Mouse (Mus musculus) frontal cortex, adult 2 months (tissue): ENCODE results near the gene Khnyn. TPM values are rescaled to one million over a fixed set of nuclear protein-coding genes. Genes with fewer than 3 reads are reported as not detected.

Experiments used
- DNase-seq, 2 experiments: peaks; one replicate each; pipeline ENCODE4 v3.0.0; 2022; ENCODE audit warnings: low spot score in 1 of 2; ENCODE audit errors: extremely low spot score in 1 of 2
- polyA plus RNA-seq: library from polyadenylated mRNA; depleted of rRNA; stranded (reverse); fragments of >200 nt; gene quantifications from 2 replicates; pipeline ENCODE4 v1.2.3, GENCODE M21; 2012; rRNA removed

Gene Khnyn
- 10.3 and 12.2 TPM in 2 replicates for polyA plus RNA-seq

GRCm38 (mm10) chr14:55884713-55885113 is at the start of gene Khnyn:
Khnyn (plus strand) TSS chr14:55884947.
- peak; percentile 61 to 78 for DNase-seq

- DNase-seq: no peak
Observed at GRCm38 (mm10) chr14:55838312-55838711, 46.4 kb upstream of the Khnyn start.

- DNase-seq: no peak
Observed at GRCm38 (mm10) chr14:55838740-55839139, 46.0 kb upstream of the Khnyn start.

DNA sequence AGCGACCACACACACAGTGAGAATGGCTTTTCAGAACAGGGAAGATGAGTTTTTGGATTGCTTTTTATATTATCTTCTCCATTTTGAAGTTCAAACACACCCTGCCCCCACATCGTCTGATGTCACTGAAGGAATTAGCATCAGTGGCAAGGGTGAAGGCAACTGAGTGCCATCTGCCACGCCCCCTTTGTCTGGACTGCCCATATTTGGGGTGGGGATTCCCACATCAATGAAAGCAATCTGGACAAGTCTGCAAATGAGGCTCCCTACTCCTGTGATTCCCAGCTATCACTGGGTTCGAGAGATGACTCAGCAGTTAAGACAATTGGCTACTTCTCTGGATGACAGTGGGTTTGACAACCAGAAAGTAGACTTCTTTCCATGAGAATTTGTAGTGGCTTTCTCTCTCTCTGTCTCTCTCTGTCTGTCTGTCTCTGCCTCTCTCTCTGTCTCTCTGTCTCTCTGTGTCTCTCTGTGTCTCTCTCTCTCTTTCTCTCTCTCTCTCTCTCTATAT is 43.8 kb upstream of the Khnyn start:
- DNase-seq: no peak

DNA sequence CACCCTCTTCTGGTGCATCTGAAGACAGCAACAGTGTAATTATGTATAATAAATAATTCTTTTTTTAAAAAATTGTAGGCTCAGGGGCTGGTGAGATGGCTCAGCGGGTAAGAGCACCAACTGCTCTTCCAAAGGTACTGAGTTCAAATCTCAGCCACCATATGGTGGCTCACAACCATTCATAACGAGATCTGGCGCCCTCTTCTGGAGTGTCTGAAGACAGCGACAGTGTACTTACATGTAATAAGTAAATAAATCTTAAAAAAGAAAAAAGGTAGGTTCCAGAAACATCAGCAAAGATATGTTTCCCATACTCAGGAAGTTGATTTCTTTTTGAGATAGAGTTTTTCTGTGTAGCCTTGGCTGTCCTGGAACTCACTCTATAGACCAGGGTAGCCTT is 42.0 kb upstream of the Khnyn start:
- DNase-seq: no peak

GRCm38 (mm10) chr14:55845506-55846294 is 39.0 kb upstream of the Khnyn start:
- DNase-seq: no peak

- DNase-seq: no peak
Observed at GRCm38 (mm10) chr14:55850885-55851284, 33.9 kb upstream of the Khnyn start.

DNA sequence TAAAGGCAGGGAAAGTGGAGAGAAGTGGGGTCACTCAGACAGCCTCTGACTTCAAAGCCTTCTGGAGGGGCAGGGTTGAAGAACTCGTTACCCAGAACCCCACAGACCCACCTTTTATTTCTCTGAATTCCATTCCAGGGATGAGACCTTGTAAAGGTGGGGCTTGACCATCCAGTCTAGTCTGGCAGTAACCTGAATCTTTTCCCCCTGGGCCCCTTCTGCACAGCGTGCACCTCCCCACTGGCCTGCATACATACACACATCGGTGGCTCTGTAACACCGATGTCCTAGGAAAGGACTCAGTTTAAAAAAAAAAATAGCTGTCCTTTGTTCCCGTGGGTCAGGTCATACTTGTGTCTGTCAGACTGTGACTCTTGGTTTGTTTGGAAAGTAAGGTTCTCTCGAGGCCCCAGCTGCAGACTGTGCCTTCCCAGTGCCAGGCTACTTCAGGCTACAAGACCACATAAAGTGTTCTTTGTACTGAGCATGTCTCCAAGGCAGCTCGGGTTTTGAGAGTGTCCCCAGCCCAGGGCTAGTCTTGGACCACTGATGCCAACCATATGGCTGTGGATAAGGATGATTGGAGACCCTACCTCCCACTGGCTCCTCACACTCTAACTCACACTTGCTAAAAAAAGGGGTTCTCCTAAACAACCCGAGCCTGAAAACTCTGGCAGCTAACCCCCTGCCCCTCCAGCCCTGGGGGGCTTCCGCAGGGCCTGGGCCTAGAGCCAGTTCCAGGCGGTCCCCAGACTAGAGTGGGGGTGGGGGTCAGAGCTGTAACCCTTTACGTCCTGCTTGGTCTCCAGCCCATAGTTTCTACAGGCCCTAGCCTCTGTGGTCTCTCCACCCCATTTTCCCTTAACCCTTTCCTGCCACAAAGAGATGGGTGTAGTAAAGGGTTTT is 31.8 kb upstream of the Khnyn start:
- no peak for DNase-seq

GRCm38 (mm10) chr14:55853621-55854285 is 31.0 kb upstream of the Khnyn start, which contains the start of gene Nynrin:
Nynrin (plus strand) TSS chr14:55854010.
- peak in 1 of 2 experiments; percentile 34 for DNase-seq

- no peak for DNase-seq
Observed at GRCm38 (mm10) chr14:55854406-55855100, 30.2 kb upstream of the Khnyn start.

- DNase-seq: no peak
Observed at GRCm38 (mm10) chr14:55855101-55855561, 29.6 kb upstream of the Khnyn start.

- DNase-seq: no peak
Observed at GRCm38 (mm10) chr14:55857588-55857987, 27.2 kb upstream of the Khnyn start.

DNA sequence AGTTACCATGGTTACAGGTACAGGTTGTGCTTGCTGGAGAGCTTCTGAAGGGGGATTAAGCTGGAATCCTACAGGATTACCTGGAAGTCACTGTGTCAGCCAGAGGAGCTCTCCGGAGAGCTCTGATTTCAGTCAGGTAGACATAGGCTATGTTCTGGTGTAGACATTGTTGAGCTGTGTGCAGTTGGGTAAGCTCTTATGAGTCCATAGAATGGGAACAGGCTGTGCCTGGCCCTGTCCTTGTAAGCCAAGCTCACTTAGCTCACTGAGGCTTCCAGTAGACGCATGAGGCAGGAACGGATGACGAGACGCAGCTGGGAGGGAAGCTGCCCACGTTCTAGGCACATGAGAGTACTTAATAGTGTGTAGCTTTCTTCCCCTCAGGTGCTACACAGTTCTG is 22.6 kb upstream of the Khnyn start:
- no peak for DNase-seq

DNA sequence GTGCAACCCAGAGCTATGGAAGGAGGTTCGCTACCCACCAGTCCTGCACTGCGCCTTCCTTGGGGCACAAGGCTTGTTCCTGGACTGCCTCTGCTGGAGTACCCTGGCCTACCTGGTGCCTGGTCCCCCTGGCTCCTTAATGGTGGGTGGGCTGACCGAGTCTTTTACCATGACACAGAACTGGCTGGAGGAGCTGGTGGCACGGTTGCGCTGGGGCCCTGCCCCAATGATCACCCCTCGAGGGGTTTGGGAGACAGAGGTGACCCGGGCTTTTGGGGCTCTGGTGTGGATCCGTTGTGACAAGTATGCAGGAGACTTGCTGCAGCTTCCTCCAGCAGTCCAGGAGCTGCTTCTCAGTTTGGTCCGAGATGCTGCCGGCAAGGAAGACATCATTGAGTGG is 21.8 kb upstream of the Khnyn start:
- DNase-seq: no peak

DNA sequence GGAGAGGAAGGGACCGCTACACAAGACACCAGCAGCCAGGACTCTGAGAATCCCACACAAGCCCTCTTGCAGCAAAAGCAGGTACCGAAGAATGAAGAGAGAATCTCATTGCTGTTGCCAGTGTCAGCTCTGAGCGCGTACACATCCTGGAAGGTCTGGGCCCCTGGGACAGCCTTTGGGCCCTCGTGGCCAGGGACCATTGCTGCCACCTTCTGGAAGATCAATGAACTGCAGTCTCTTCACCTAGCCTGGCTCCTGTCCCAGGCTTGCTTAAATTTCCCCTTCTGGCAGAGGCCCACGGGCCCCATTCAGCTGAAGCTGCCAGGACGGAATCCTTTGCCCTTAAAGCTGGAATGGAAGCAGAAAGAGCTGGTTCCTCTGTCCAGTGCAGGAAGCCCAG is 21.0 kb upstream of the Khnyn start:
- DNase-seq: peak in 1 of 2 experiments; percentile 77

- DNase-seq: peak in 1 of 2 experiments; percentile 78
Observed at GRCm38 (mm10) chr14:55866962-55867361, 17.8 kb upstream of the Khnyn start.

DNA sequence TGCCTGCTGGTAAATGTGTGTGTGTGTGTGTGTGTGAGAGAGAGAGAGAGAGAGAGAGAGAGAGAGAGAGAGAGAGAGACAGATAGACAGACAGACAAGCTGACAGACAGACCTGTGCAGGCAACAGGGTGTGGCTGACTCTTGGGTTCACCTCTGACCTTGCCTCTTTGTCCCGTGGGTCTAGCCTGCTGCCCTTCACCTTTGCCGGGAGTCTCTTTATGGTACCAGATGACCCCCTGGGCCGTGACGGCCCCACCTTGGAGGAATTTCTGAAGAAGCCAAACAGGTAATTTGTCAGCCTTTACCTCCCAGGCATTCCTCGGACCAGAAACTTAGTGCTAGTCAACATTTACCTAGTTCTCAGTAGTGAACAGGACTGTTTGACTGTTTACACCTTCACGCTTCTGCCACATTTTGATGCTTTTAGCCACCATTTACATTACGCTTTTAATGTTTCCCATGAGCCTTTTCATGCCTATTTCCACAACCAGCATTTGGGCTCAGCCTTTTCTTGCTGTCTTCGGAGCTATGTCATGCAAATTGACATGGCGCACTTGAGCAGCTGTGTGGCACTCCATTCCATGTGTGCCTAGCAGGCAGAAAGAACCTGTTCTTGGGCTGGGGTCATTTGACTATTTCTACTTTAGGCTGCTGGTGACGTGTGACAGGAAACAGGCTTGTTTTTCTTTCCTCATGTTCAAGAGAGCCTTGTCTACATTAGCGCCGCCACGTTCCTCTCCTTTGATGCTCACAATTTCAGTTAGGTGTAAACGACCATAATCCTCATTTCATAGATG is 16.3 kb upstream of the Khnyn start:
- DNase-seq: no peak

DNA sequence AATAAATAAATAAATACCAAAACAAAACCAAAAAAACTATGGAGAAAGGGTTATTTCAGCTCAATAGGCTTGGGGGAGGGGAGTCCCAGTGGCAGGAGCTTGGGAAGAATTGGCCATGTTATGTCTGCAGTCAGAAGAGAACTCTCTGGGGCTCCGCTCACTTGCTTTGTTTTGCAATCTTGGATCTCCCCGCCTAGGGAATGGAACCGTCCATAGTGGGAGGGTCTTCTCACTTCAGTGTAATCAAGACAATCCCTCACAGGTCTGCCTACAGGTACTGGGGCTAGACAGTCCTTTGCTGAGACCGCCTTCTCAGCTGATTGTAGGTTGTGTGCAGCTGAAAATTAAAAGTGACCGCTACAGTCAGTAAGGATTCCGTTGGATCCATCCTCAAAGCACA is 15.2 kb upstream of the Khnyn start:
- no peak for DNase-seq

DNA sequence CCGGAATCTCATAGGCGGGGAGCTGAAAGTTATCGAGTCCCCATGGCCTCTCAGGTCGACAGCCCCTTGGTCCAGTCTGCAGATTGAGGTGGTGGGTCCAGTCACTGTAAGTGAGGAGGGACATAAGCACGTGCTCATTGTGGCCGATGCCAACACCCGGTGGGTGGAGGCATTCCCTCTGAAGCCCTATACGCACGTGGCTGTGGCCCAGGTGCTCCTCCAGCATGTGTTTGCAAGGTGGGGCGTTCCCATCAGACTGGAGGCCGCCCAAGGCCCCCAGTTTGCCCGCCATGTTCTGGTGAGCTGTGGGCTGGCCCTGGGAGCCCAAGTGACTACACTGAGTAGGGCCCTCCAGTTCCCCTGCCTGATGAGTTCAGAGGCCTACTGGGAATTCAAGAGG is 12.7 kb upstream of the Khnyn start:
- no peak for DNase-seq
